Mouse (Mus musculus): ENCODE data around the gene Ttc39a.

DNA sequence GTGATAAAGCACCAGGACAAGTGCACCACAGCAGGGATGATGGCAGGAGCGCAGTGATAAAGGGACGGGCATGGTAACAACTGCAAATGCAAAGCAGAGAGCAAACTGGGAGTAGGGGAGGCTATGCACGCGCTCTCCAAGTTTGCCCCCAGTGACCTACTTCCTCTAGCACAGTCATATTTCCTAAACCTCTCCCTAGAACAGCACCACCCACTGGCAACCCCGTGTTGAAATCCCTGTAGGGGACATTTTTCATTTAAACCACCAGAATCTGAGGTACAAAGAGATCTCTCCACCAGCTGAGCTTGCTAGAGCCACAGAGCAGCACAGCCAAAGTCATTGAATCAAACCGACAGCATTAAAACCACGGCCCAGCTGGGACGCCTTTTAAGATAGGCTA is 32.7 kb downstream of the Ttc39a start:
- TF ChIP-seq CTCF (conservative IDR thresholded peaks at IDR 0.05; ENCODE audit: insufficient read depth, insufficient read length, low read depth, low read length) (no peak), POLR2A (IDR thresholded peaks at IDR 0.05; ENCODE audit: low read depth, low read length) (no peak)
